Mouse (Mus musculus): ENCODE measurements around the gene Cav3. TPM values are rescaled to one million over a fixed set of nuclear protein-coding genes. Genes with fewer than 3 reads are reported as not detected.

Cav3 gene
- total and polyA plus RNA-seq, 3 experiments, result 70.8 to 144 (median 82.8) TPM

DNA sequence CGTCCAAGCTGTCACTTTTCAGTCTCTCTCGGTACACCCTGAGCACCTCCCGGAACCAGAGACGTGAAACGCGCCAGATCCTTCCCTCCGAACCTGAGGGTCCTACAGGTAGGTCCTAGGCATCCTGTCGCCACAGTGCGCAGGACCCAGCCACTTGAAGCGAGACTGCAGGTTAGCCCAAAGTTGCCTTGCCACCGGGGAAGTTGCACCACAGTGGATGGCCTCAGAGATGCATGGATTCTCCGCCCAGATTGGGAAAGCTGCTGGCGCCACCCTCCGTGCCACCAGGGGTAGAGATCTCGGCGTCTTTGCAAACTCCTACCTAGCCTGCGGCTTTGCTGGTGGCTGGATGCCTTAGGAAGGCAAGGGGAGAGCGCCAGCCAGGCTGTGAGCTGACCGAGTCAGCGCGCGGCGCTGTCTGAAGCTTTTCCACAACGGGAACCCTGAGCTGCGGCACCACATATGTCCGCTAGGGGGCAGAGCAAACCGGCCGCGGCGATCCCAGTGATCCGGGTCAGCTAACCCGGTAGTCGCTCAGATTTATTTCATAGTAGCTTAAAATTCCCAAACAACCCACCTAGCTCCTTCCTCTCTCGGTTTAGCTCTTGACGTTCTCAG lies 31.4 kb downstream of the Cav3 start:
- under 1% methylated on average over 35 of the region's 35 CpGs for WGBS
- no peak; the same call in 1 of the 2 replicates for TF ChIP-seq CTCF (IDR thresholded peaks at IDR 0.05)
- no peak for TF ChIP-seq POLR2A (IDR thresholded peaks at IDR 0.05; ENCODE audit: insufficient read depth, low read depth, low read length)
- no peak for TF ChIP-seq EP300 (IDR thresholded peaks at IDR 0.05; ENCODE audit: insufficient read depth, low read depth, low read length)
- Histone ChIP-seq H3K36me3 (ENCODE audit: control insufficient read depth, insufficient read depth, low read length) (no peaks in the 10 kb centered on the region), H3K79me2 (replicated peaks; ENCODE audit: control insufficient read depth, insufficient read depth, low read length) (no peaks in the 10 kb centered on the region), H3K27me3 (ENCODE audit: control insufficient read depth, insufficient read depth, low read length) (peaks cover 10% of the 10 kb centered on the region), H3K4me3 (peak overlapping the region; percentile 36), H3K4me1 (ENCODE audit: control insufficient read depth, insufficient read depth, low read length) (0 out of 2 replicates have a peak, but pooled peaks cover 1% of the 10 kb centered on the region), H3K9ac (ENCODE audit: low read depth, low read length) (0 out of 2 replicates have a peak overlapping the region, but pooled peaks have one; percentile 21), H3K27ac (no peak overlapping the region)
- intact Hi-C loops (cut with DNase I), result loop anchor here (5.0 to 10.0 kb wide), 2 partner anchors 204 to 512 kb away; partner anchors contain the start of gene Rad18
- peak; percentile 78 to 88 for DNase-seq

DNA sequence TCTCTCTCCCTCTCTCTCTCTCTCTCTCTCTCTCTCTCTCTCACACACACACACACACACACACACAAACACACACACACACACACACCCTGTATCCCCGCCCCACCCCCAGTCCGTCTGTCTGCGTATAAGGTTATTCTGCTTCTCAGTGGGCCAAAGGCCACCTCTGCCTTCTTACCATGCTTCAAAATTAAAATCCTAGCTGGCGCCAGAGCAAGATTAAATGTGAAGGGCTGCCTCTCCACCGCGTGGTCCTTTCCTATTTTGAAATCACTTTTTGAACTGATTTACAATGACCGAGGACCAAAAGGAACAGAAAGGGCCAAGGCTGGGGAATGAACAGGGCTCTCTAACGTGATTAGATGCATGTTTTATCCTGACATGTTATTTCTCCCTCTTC lies 32.2 kb downstream of the Cav3 start:
- WGBS, result 90% methylated on average over 8 of the region's 8 CpGs
- no peak overlapping the region for H3K27ac ChIP-seq
- DNase-seq, result no peak
- H3K36me3 ChIP-seq (ENCODE audit: control insufficient read depth, insufficient read depth, low read length), result no peaks in the 10 kb centered on the region
- TF ChIP-seq CTCF (IDR thresholded peaks at IDR 0.05), result no peak
- intact Hi-C loops (cut with DNase I), result loop anchor here (5.0 to 10.0 kb wide), 2 partner anchors 203 to 511 kb away; partner anchors contain the start of gene Rad18
- 0 out of 2 replicates have a peak, but pooled peaks cover 1% of the 10 kb centered on the region for H3K4me1 ChIP-seq (ENCODE audit: control insufficient read depth, insufficient read depth, low read length)
- peaks cover 10% of the 10 kb centered on the region for H3K27me3 ChIP-seq (ENCODE audit: control insufficient read depth, insufficient read depth, low read length)
- H3K4me3 ChIP-seq, result no peak overlapping the region
- no peaks in the 10 kb centered on the region for H3K79me2 ChIP-seq (replicated peaks; ENCODE audit: control insufficient read depth, insufficient read depth, low read length)
- H3K9ac ChIP-seq (ENCODE audit: low read depth, low read length), result no peak overlapping the region

DNA sequence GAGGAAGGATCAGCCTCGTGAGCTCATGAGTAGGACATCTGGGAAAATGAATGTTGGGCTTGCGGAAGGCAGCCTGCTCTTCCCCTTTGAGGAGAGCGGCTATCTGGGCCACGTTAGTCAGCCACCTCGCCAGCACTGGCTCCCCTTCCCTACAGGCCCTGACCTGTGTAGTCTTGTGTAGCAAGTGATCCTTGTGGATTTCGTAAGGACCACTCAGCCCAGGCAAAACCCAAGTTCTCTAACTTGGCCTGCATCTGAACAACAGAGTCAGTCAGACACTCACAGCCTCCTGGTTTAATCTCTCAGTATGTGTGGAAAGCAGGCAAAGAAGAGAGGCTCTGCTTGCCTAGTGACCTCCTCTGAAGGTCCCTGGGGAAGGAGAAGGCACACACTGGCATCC lies 33.4 kb downstream of the Cav3 start:
- intact Hi-C loops (cut with DNase I), result loop anchor here (5.0 to 10.0 kb wide), 2 partner anchors 202 to 510 kb away; partner anchors contain the start of gene Rad18
- H3K36me3 ChIP-seq (ENCODE audit: control insufficient read depth, insufficient read depth, low read length), result no peaks in the 10 kb centered on the region
- H3K4me3 ChIP-seq, result no peak overlapping the region
- no peak for DNase-seq
- no peak overlapping the region for H3K9ac ChIP-seq (ENCODE audit: low read depth, low read length)
- peaks cover 10% of the 10 kb centered on the region for H3K27me3 ChIP-seq (ENCODE audit: control insufficient read depth, insufficient read depth, low read length)
- H3K27ac ChIP-seq, result no peak overlapping the region
- no peak for TF ChIP-seq CTCF (IDR thresholded peaks at IDR 0.05)
- no peak for TF ChIP-seq EP300 (IDR thresholded peaks at IDR 0.05; ENCODE audit: insufficient read depth, low read depth, low read length)
- no peak for TF ChIP-seq POLR2A (IDR thresholded peaks at IDR 0.05; ENCODE audit: insufficient read depth, low read depth, low read length)
- 0 out of 2 replicates have a peak, but pooled peaks cover 1% of the 10 kb centered on the region for H3K4me1 ChIP-seq (ENCODE audit: control insufficient read depth, insufficient read depth, low read length)
- WGBS, result 84% methylated on average over 6 of the region's 6 CpGs
- H3K79me2 ChIP-seq (replicated peaks; ENCODE audit: control insufficient read depth, insufficient read depth, low read length), result no peaks in the 10 kb centered on the region

DNA sequence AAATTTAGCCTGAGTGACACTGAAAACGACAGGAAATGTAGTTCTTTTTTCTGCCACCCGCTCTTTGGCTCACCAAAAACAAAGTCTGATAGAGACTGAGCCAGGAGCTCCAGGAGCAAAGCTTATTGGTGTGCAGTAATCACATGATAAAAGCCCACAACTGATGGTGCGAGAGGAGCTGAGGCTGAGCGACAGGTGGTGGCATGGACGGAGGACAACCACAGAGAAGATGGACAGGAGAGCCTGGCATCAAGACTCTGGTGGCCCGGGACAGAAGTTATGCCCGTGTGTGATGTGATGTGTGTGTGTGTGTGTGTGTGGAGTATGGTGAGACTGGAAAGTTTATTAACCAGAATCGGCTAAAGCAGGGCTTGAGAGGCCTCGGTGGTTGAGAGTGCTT lies 34.1 kb downstream of the Cav3 start:
- Histone ChIP-seq H3K4me3 (no peak overlapping the region), H3K9ac (ENCODE audit: low read depth, low read length) (no peak overlapping the region), H3K4me1 (ENCODE audit: control insufficient read depth, insufficient read depth, low read length) (0 out of 2 replicates have a peak, but pooled peaks cover 1% of the 10 kb centered on the region), H3K79me2 (replicated peaks; ENCODE audit: control insufficient read depth, insufficient read depth, low read length) (no peaks in the 10 kb centered on the region), H3K36me3 (ENCODE audit: control insufficient read depth, insufficient read depth, low read length) (no peaks in the 10 kb centered on the region), H3K27me3 (ENCODE audit: control insufficient read depth, insufficient read depth, low read length) (peaks cover 10% of the 10 kb centered on the region), H3K27ac (no peak overlapping the region)
- intact Hi-C loops (cut with DNase I), result loop anchor here (5.0 to 10.0 kb wide), 2 partner anchors 201 to 509 kb away; partner anchors contain the start of gene Rad18
- WGBS, result 86% methylated on average over 9 of the region's 9 CpGs
- DNase-seq, result no peak
- no peak for TF ChIP-seq POLR2A (IDR thresholded peaks at IDR 0.05; ENCODE audit: insufficient read depth, low read depth, low read length)
- TF ChIP-seq EP300 (IDR thresholded peaks at IDR 0.05; ENCODE audit: insufficient read depth, low read depth, low read length), result no peak
- TF ChIP-seq CTCF (IDR thresholded peaks at IDR 0.05), result no peak

DNA sequence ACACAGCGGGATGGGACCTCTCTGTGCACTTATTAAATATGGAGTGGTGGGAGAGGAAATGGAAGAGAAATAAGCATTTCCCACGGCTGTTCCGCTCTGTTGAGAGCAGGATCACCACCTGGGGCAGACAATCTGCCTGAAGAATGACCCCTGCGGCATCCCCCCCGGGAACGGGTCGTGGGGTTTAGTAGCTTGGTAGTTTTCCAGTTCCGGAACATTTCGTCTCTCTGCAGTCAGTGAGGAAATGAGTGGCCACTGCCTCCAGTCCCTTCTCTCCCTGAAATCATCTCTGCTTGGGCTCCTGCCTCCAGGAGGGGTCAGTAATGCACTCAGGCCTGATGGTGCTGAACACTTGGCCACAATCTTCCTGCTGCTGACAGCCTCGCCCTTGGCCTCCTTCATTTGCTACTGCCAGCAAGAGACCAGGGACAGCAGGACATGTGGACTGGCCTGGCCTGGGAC lies 35.3 kb downstream of the Cav3 start:
- Histone ChIP-seq H3K4me3 (no peak overlapping the region), H3K79me2 (replicated peaks; ENCODE audit: control insufficient read depth, insufficient read depth, low read length) (no peaks in the 10 kb centered on the region), H3K36me3 (ENCODE audit: control insufficient read depth, insufficient read depth, low read length) (no peaks in the 10 kb centered on the region), H3K27me3 (ENCODE audit: control insufficient read depth, insufficient read depth, low read length) (peaks cover 1% of the 10 kb centered on the region), H3K27ac (no peak overlapping the region), H3K9ac (ENCODE audit: low read depth, low read length) (no peak overlapping the region), H3K4me1 (ENCODE audit: control insufficient read depth, insufficient read depth, low read length) (0 out of 2 replicates have a peak, but pooled peaks cover 1% of the 10 kb centered on the region)
- intact Hi-C loops (cut with DNase I), result loop anchor here (5.0 to 10.0 kb wide), 2 partner anchors 200 to 508 kb away; partner anchors contain the start of gene Rad18
- TF ChIP-seq EP300 (IDR thresholded peaks at IDR 0.05; ENCODE audit: insufficient read depth, low read depth, low read length), result 0 out of 2 replicates have a peak, but pooled peaks have one; percentile 10
- TF ChIP-seq CTCF (IDR thresholded peaks at IDR 0.05), result peak; percentile 54
- no peak for TF ChIP-seq POLR2A (IDR thresholded peaks at IDR 0.05; ENCODE audit: insufficient read depth, low read depth, low read length)
- peak; percentile 29 to 31 for DNase-seq
- WGBS, result 35% methylated on average over 10 of the region's 10 CpGs

DNA sequence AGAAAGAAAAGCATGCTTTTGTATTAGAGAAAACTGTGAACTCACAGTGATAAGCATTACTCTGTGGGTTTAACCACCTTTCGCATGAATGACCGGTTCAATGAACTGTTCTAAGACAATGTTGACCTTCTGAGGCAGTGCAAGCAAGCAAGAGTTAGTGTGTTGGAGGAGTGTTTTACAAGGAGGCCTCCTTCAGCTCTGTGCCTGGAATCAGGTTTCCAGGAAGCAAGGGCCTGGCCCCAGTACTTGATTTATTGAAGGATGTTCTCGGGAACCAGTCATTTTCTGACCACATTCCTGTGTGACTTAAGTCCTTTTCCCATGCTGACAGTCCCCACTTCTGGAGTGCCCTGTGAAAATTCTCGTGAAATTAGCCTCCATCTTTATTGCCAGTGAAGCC lies 35.9 kb downstream of the Cav3 start:
- WGBS, result 69% methylated on average over 4 of the region's 4 CpGs
- no peaks in the 10 kb centered on the region for H3K36me3 ChIP-seq (ENCODE audit: control insufficient read depth, insufficient read depth, low read length)
- H3K27ac ChIP-seq, result no peak overlapping the region
- intact Hi-C loops (cut with DNase I), result loop anchor here (10.0 kb wide), 1 partner anchor 200 kb away; the partner anchor contains the start of gene Rad18
- H3K4me3 ChIP-seq, result no peak overlapping the region
- no peak overlapping the region for H3K9ac ChIP-seq (ENCODE audit: low read depth, low read length)
- H3K79me2 ChIP-seq (replicated peaks; ENCODE audit: control insufficient read depth, insufficient read depth, low read length), result no peaks in the 10 kb centered on the region
- H3K27me3 ChIP-seq (ENCODE audit: control insufficient read depth, insufficient read depth, low read length), result no peaks in the 10 kb centered on the region
- no peak for TF ChIP-seq POLR2A (IDR thresholded peaks at IDR 0.05; ENCODE audit: insufficient read depth, low read depth, low read length)
- no peak for TF ChIP-seq EP300 (IDR thresholded peaks at IDR 0.05; ENCODE audit: insufficient read depth, low read depth, low read length)
- no peak for TF ChIP-seq CTCF (IDR thresholded peaks at IDR 0.05)
- DNase-seq, result no peak
- H3K4me1 ChIP-seq (ENCODE audit: control insufficient read depth, insufficient read depth, low read length), result 0 out of 2 replicates have a peak, but pooled peaks cover 1% of the 10 kb centered on the region

Data from heart, adult 2 months (tissue).